In the genomic region with DNA sequence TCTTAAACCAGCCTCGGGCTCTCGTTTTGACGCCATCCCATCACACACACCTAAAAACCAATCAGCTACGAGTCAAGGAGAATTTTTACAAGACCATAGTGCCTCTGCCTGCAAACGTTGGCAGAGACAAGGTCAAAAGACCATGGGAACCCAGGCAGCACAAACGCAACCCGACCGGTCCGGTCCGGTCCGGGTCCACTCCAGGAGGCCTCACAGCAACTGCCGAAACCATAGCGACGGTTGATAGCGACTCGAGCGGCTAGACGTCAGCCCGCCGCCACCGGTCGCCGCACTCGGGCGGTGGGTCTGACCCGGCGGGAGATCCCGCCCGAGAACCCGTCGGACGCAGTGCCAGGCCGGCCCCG, we compare ENCODE assay signal across 8 mouse cellular contexts. TPM values are rescaled to one million over a fixed set of nuclear protein-coding genes. Genes with fewer than 3 reads are reported as not detected.
DNase-seq lines count a peak whose midpoint lies in the region; ATAC-seq and TF ChIP-seq lines count a peak whose summit lies in the region.

A gene (plus strand): TSS at position 111 of the 365 bp plus-strand sequence.

- peak within 1 kb of the TSS; percentile 72 for H3K27ac ChIP-seq in cerebellum, adult 2 months (ENCODE audit: insufficient read depth, low read length)
- H3K27ac ChIP-seq in forebrain, embryonic 16.5 days (ENCODE audit: low read length) = peak within 1 kb of the TSS; percentile 91
- H3K27ac ChIP-seq in liver, embryonic 15.5 days (replicated peaks) = peak within 1 kb of the TSS; percentile 85

- peaks cover 18% of the 10 kb centered on the region for H3K36me3 ChIP-seq in forebrain, embryonic 16.5 days (ENCODE audit: control insufficient read depth, insufficient read depth)
- peaks cover 29% of the 10 kb centered on the region for H3K36me3 ChIP-seq in liver, embryonic 15.5 days (replicated peaks)

- H3K9me3 ChIP-seq in forebrain, embryonic 16.5 days (ENCODE audit: control insufficient read depth, low read length) = no peaks in the 10 kb centered on the region
- H3K9me3 ChIP-seq in liver, embryonic 15.5 days (replicated peaks) = no peaks in the 10 kb centered on the region

- peak within 1 kb of the TSS; percentile 97 for H3K9ac ChIP-seq in forebrain, embryonic 16.5 days (replicated peaks; ENCODE audit: low read depth, low read length)
- peak within 1 kb of the TSS; percentile 99 for H3K9ac ChIP-seq in liver, embryonic 15.5 days

- peaks cover 5% of the 10 kb centered on the region; the same call in 1 of the 2 replicates for H3K4me1 ChIP-seq in cerebellum, adult 2 months (ENCODE audit: control insufficient read depth, insufficient read depth, low read length)
- H3K4me1 ChIP-seq in forebrain, embryonic 16.5 days (replicated peaks; ENCODE audit: control insufficient read depth, insufficient read depth, low read length) = peaks cover 8% of the 10 kb centered on the region
- H3K4me1 ChIP-seq in liver, embryonic 15.5 days (replicated peaks) = peaks cover 18% of the 10 kb centered on the region

- under 1% methylated on average over 34 of the region's 34 CpGs for WGBS in cerebellum, adult 2 months
- WGBS in forebrain, embryonic 16.5 days = under 1% methylated on average over 34 of the region's 34 CpGs
- WGBS in liver, embryonic 15.5 days (ENCODE audit: insufficient replicate concordance) = under 1% methylated on average over 34 of the region's 34 CpGs

- no peak for TF ChIP-seq POLR2A in cerebellum, adult 2 months (IDR thresholded peaks at IDR 0.05; ENCODE audit: borderline replicate concordance, insufficient read depth, low read length)

- no peak for ATAC-seq in forebrain, embryonic 16.5 days
- peak; percentile 53 for ATAC-seq in liver, embryonic 15.5 days (ENCODE audit: insufficient read depth)

- H3K27me3 ChIP-seq in cerebellum, adult 2 months (ENCODE audit: control insufficient read depth, insufficient read depth, low read length) = no peaks in the 10 kb centered on the region
- H3K27me3 ChIP-seq in forebrain, embryonic 16.5 days (replicated peaks; ENCODE audit: control insufficient read depth, insufficient read depth, low read length) = no peaks in the 10 kb centered on the region
- H3K27me3 ChIP-seq in liver, embryonic 15.5 days = peaks cover 8% of the 10 kb centered on the region; the same call in 1 of the 2 replicates

- DNase-seq in cerebellum, adult 2 months = no peak
- DNase-seq in cerebellum, adult 18-20 months = no peak
- peak; percentile 86 for DNase-seq in ES-CJ7 (ENCODE audit: low read depth, low spot score)
- DNase-seq in thymus, postnatal 4 days = no peak
- no peak for DNase-seq in urinary bladder, adult 2 months (ENCODE audit: low spot score)
- DNase-seq in layer of hippocampus, adult 9-10 months (ENCODE audit: low spot score) = no peak

- no peak for TF ChIP-seq CTCF in cerebellum, adult 2 months (IDR thresholded peaks at IDR 0.05; ENCODE audit: borderline replicate concordance, insufficient read depth, low read depth, low read length)

- H3K4me2 ChIP-seq in forebrain, embryonic 16.5 days (ENCODE audit: low read length) = peak within 1 kb of the TSS; percentile 84
- peak within 1 kb of the TSS; percentile 74 for H3K4me2 ChIP-seq in liver, embryonic 15.5 days

- H3K4me3 ChIP-seq in cerebellum, adult 2 months (replicated peaks; ENCODE audit: insufficient read depth, low read depth, low read length) = peak within 1 kb of the TSS; percentile 79
- peak within 1 kb of the TSS; percentile 100 for H3K4me3 ChIP-seq in forebrain, embryonic 16.5 days (replicated peaks; ENCODE audit: low read length)
- H3K4me3 ChIP-seq in liver, embryonic 15.5 days (replicated peaks) = peak within 1 kb of the TSS; percentile 98

RNA-seq across cellular contexts. Expression of the gene that starts here (rescaled TPM):
- polyA plus RNA-seq in cerebellum, adult 2 months (2012; rRNA removed) = 0.38 and 0.74 TPM in 2 replicates
- polyA plus RNA-seq in forebrain, embryonic 16.5 days (2015; fragmentation: Nextera tagmentation; extraction: Ambion mirVana) = 1.0 and 1.4 TPM in 2 replicates
- 0.71 and 1.0 TPM in 2 replicates for polyA plus RNA-seq in liver, embryonic 15.5 days (2015; fragmentation: Nextera tagmentation; extraction: Ambion mirVana)
- 0.40 and 0.52 TPM in 2 replicates for polyA plus RNA-seq in urinary bladder, adult 2 months (2012; rRNA removed)
